Mouse (Mus musculus): Measurements from ENCODE around the gene Ugt1a6a. TPM values are rescaled to one million over a fixed set of nuclear protein-coding genes. Genes with fewer than 3 reads are reported as not detected.

Ugt1a6a gene
- total and polyA plus RNA-seq, 3 experiments, result not detected

DNA sequence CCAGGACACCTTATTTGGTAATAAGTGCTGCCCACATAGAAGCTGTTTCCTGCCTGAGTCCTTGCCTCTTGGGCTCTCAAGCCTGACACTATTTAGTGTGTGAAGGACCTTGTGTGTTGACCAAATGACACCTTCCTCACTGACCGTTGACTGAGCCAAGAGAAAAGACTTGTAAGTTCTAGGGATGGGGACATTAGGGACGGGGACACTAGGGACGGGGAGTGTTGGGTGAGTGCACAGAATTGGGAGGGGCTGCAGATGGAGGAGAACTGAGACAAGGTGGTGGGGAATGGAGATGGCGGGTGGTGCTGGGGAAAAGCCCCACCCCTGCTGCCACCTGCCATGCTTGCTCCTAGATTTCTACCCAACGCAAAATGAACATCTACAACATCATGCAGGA is 95.4 kb downstream of the Ugt1a6a start:
- Histone ChIP-seq H3K9ac (ENCODE audit: control insufficient read depth, low read depth, low read length, poor library complexity, severe bottlenecking) (no peak overlapping the region), H3K4me3 (ENCODE audit: control insufficient read depth in 1 of 2, insufficient read depth in 1 of 2, low read depth in 2 of 2, low read length in 2 of 2) (no peak overlapping the region), H3K27me3 (ENCODE audit: control insufficient read depth in 1 of 2, insufficient read depth in 2 of 2, low read length in 2 of 2) (no peaks in the 10 kb centered on the region), H3K36me3 (ENCODE audit: control insufficient read depth in 1 of 2, insufficient read depth in 2 of 2, low read length in 2 of 2) (no peaks in the 10 kb centered on the region), H3K9me3 (replicated peaks; ENCODE audit: insufficient read depth, low read length) (no peaks in the 10 kb centered on the region), H3K4me1 (ENCODE audit: control insufficient read depth in 1 of 2, insufficient read depth in 2 of 2, low read length in 2 of 2) (no peaks in the 10 kb centered on the region), H3K27ac (ENCODE audit: control insufficient read depth, low read depth, low read length) (no peak overlapping the region), H3K79me2 (ENCODE audit: control insufficient read depth, insufficient read depth, low read length, poor library complexity) (no peaks in the 10 kb centered on the region)
- TF ChIP-seq TAL1 (IDR thresholded peaks at IDR 0.05; ENCODE audit: low read length) (0 out of 2 replicates have a peak, but pooled peaks have one; percentile 1), MEF2A (IDR thresholded peaks at IDR 0.05; ENCODE audit: extremely low read depth, insufficient replicate concordance, low read depth, low read length, poor library complexity, severe bottlenecking) (no peak)
- DNase-seq (ENCODE audit: low read depth, low spot score), result no peak

GRCm38 (mm10) chr1:88230421-88230820 is 95.8 kb downstream of the Ugt1a6a start:
- Histone ChIP-seq H3K9me3 (replicated peaks; ENCODE audit: insufficient read depth, low read length) (no peaks in the 10 kb centered on the region), H3K4me3 (ENCODE audit: control insufficient read depth in 1 of 2, insufficient read depth in 1 of 2, low read depth in 2 of 2, low read length in 2 of 2) (no peak overlapping the region), H3K27me3 (ENCODE audit: control insufficient read depth in 1 of 2, insufficient read depth in 2 of 2, low read length in 2 of 2) (no peaks in the 10 kb centered on the region), H3K79me2 (ENCODE audit: control insufficient read depth, insufficient read depth, low read length, poor library complexity) (no peaks in the 10 kb centered on the region), H3K4me1 (ENCODE audit: control insufficient read depth in 1 of 2, insufficient read depth in 2 of 2, low read length in 2 of 2) (no peaks in the 10 kb centered on the region), H3K27ac (ENCODE audit: control insufficient read depth, low read depth, low read length) (no peak overlapping the region), H3K9ac (ENCODE audit: control insufficient read depth, low read depth, low read length, poor library complexity, severe bottlenecking) (no peak overlapping the region), H3K36me3 (ENCODE audit: control insufficient read depth in 1 of 2, insufficient read depth in 2 of 2, low read length in 2 of 2) (no peaks in the 10 kb centered on the region)
- TF ChIP-seq USF1 (IDR thresholded peaks at IDR 0.05; ENCODE audit: low read depth, low read length) (no peak), TBP (IDR thresholded peaks at IDR 0.05; ENCODE audit: low read depth, low read length) (no peak), SIN3A (IDR thresholded peaks at IDR 0.05; ENCODE audit: low read length) (no peak), CTCF (IDR thresholded peaks at IDR 0.05 in 2 of 3, conservative IDR thresholded peaks at IDR 0.05 in 1 of 3; ENCODE audit: control insufficient read depth in 1 of 3, insufficient read depth in 1 of 3, low read depth in 2 of 3, low read length in 3 of 3, poor library complexity in 1 of 3, severe bottlenecking in 1 of 3) (no peak), KAT2A (conservative IDR thresholded peaks at IDR 0.05; ENCODE audit: low read depth, low read length) (no peak), TCF12 (IDR thresholded peaks at IDR 0.05; ENCODE audit: low read depth, low read length) (no peak), ZMIZ1 (IDR thresholded peaks at IDR 0.05; ENCODE audit: low read depth, low read length) (no peak), ZKSCAN1 (IDR thresholded peaks at IDR 0.05; ENCODE audit: low read depth, low read length) (no peak), MXI1 (IDR thresholded peaks at IDR 0.05; ENCODE audit: low read depth, low read length) (no peak), BHLHE40 (IDR thresholded peaks at IDR 0.05; ENCODE audit: borderline replicate concordance, low read depth, low read length) (no peak), JUND (IDR thresholded peaks at IDR 0.05; ENCODE audit: low read depth, low read length) (no peak), MEF2A (IDR thresholded peaks at IDR 0.05; ENCODE audit: extremely low read depth, insufficient replicate concordance, low read depth, low read length, poor library complexity, severe bottlenecking) (no peak), MYB (IDR thresholded peaks at IDR 0.05; ENCODE audit: low read depth, low read length) (no peak), POLR2AphosphoS2 (IDR thresholded peaks at IDR 0.05; ENCODE audit: low read length) (no peak), ELF1 (IDR thresholded peaks at IDR 0.05; ENCODE audit: low read depth, low read length) (no peak), EP300 (IDR thresholded peaks at IDR 0.05; ENCODE audit: low read depth in 1 of 2, low read length in 2 of 2) (no peak), ZNF384 (IDR thresholded peaks at IDR 0.05; ENCODE audit: low read depth, low read length) (no peak), CHD1 (IDR thresholded peaks at IDR 0.05; ENCODE audit: low read depth, low read length) (no peak), TAL1 (IDR thresholded peaks at IDR 0.05; ENCODE audit: low read length) (no peak), MAZ (IDR thresholded peaks at IDR 0.05; ENCODE audit: low read depth, low read length) (no peak)
- no peak for DNase-seq (ENCODE audit: low read depth, low spot score)
